Mouse (Mus musculus) cerebellum, postnatal 4 days (tissue): ENCODE results near the gene Snx4.
A peak's percentile ranks its signal among the peaks of the same experiment; 100 is the strongest.

ENCODE experiments used
- DNase-seq, 2 experiments: peaks; one replicate each; pipeline ENCODE4 v3.0.0; 2022; ENCODE audit warnings: low spot score in 2 of 2, mixed read lengths in 1 of 2

Snx4 gene

DNA sequence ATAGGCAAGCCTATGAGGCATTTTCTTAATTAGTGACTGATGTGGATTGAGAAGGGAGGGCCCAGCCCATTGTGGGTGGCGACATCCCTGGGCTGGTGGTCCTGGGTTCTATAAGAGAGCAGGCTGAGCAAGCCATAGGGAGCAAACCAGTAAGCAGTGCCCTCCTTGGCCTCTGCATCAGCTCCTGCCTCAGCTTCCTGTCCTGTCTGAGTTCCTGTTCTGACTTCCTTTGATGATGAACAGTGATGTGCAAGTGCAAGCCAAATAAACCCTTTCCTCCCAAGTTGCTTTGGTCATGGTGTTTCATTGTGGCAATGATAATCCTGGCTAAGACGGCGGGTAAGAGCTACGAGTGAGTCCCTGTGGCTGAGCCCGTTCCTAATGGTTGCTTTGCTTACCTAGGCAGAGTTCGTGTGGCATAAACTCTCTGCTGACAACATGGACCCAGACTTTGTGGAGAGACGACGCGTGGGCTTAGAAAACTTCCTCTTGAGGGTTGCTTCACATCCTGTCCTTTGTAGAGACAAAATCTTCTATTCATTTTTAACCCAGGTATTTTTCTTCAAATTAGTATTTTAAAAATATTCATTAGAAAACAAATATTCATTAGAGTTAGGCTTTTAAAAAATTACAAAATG is 16.5 kb downstream of the Snx4 start:
- DNase-seq, result no peak

DNA sequence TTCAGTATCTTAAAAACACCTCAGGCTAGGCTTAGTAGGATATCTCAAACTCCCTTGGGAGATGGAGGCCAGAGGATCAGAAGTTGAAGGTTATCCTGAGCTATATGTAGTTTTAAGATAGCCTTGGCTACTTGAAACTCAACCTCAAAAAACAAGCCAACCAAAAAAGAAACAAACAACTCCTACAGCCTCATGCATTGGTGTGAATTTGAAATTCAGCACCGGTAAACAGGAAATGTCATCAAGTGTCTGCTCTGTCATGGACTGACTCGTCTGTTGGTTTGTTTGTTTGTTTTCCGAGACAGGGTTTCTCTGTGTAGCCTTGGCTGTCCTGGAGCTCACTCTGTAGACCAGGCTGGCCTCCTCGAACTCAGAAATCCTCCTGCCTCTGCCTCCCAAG is 20.6 kb downstream of the Snx4 start:
- no peak for DNase-seq

GRCm38 (mm10) chr16:33283079-33283478 is 31.8 kb downstream of the Snx4 start:
- no peak for DNase-seq

DNA sequence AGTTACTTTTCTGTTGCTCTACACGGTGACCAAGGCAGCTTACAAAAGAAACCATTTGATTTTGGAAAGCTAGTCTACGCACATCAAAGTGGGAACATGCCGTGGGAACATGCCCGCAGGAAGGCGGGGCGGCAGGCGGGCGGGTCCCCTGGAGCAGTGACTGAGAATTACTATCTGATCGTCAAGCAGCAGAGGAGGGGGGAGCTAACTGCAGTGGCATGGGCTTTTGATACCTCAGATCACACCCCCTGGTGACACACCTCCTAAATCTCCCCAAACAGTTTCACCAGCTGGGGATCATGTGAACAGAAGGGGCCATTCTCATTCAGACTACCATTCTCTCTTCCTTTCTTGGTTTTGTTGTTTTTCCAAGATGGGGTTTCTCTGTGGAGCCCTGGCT is 37.3 kb downstream of the Snx4 start:
- no peak for DNase-seq

DNA sequence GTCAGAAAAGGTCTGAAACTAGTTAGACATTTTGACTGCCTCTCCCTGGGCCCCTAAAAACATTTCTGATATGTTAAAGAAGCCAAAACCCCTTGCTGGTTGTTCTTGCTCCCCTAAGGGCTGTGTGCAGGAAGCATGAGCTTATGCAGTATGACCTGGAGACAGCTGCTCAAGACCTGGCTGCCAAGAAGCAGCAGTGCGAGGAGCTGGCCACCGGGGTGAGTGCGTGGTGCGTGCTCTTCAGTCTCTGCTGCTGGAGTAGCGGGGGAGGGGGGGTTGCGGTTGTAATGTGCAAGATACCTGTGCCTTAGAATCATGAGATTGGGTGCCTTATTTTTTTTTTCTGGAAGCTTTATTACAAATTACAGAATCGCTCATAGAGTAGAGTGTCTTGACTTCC is 38.7 kb downstream of the Snx4 start:
- DNase-seq, result peak in 1 of 2 experiments; percentile 24

GRCm38 (mm10) chr16:33292241-33292640 is 41.0 kb downstream of the Snx4 start:
- DNase-seq, result no peak

GRCm38 (mm10) chr16:33294681-33295080 is 43.4 kb downstream of the Snx4 start:
- DNase-seq, result no peak

DNA sequence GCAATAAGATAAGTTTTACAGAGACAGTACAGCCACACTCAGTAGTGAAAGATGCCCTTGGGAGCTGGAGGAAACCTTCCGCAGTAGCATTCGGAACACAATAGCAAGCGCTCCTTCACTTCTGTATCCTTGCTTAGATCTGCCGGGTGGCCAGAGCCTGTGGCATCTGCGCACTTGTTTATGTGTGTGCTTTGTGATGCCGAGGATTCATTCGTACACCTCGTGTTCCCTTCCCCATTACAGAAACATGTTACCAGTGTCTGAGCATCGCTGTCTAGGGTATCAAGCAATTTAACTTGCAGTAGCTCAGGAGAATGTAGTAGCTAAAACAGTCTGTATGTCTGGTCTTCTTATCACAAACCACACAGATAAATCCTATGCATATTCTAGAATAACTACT is 44.1 kb downstream of the Snx4 start:
- DNase-seq, result no peak

GRCm38 (mm10) chr16:33297493-33297892 is 46.3 kb downstream of the Snx4 start:
- no peak for DNase-seq

GRCm38 (mm10) chr16:33306633-33307070 is 55.4 kb downstream of the Snx4 start:
- peak; percentile 70 to 85 for DNase-seq

DNA sequence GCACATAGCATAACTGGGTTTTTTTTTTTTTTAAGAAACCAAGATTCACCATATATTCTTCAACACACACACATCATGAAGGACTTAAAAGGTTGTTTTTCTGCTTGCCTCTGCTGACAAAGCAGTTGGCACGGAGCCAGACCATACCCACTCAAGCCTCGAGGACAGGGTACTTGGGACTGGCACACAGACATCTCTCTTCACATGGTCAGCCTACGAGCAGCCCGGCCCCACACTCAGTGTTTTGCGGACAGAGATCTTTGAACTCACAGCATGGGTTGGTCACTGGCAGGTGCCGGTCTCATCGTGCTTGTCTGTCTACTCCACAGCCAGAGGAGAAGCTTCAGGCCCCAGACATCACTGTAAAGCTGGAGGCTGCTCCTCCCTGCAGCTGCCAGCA is 56.5 kb downstream of the Snx4 start:
- peak in 1 of 2 experiments; percentile 18 for DNase-seq

DNA sequence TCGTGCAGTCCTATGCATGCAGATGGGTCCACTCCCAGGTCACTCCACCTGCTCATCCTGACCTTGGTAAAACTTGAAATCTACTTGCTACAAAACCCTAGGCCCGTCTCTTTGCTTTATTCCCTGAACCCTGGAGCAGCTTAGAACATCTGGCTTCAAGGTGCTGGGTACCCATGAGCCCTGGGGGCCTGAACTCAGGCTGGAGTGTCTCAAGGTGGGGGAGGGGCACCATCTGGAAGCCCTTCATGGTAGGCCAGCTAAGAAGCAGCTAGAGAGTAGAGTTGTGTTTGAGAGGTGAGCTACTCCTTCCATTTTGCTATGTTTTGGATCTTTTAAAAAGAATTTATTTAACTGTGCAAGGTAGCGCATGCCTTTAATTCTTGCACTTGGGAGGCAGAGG is 57.8 kb downstream of the Snx4 start:
- DNase-seq, result no peak

- no peak for DNase-seq
Observed at GRCm38 (mm10) chr16:33315611-33316010, 64.4 kb downstream of the Snx4 start.

GRCm38 (mm10) chr16:33317646-33318045 is 66.4 kb downstream of the Snx4 start:
- DNase-seq, result no peak

DNA sequence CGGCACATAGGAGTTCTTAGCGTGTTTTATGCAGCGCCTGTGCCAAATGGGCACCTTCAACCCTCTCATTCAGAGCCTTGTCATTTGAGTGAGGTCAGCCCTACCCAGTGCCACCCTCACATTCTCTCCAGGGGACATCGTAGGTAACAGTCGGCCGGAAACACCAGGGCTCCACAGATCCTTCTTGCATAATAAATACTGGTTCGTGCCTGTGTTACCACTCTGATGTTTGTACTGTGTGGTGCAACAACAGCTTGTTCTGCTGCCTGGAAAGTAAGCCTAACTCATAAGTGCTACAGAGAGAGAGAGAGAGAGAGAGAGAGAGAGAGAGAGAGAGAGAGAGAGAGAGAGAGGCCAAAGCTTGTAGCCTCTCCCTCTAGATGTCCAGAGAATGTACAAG is 66.8 kb downstream of the Snx4 start:
- DNase-seq, result no peak

DNA sequence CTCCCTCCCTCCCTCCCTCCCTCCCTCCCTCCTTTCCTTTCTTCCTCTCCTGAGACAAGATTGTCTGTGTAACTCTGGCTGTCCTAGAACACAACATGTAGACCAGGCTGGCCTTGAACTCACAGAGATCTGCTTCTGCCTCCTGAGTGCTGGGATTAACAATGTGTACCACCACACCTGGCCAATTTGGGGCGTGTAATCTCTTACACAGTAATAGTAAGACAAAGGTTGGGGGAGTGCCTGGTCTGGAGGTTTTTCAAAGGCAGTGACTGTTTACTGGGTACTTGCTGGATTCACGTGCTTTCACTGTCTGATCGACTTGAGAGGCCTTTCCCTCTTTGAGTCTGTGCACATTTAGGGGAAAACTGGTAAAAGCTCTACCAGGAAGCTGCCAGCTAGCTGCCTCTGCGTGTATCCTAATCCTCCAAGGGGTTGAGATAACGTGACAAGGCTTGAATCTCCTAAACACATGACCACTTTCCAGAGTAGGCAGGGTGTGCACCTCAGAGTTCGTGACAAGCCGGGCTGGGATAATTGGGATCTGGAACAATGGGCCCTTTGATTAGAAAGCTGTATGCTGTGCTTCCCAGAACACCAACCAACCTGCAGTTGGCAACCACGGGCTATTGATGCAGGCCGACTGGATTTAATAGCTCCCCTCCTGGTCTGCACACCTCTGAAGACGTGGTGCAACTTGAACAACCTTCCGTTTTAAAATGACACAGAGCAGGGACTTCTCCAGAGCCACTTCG is 74.6 kb downstream of the Snx4 start:
- DNase-seq, result no peak

DNA sequence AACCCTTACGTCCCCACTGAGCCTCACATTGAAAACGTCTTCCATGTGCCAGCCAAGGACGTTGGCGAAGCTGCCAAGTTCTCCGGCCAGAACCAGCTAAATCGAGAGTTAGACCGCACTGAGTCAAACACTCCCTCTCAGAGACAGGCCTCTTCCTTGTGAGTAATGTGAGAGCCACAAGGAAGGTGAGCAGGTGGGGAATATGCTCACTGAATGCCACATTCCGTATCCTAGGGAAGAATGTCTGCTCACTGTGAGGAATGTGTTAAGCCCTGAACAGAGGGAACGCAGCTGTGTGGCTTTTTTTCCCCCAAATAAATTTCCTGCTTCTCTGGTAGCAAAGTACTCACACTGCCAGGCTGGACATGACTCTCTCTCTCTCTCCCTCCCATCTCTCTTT is 75.3 kb downstream of the Snx4 start:
- DNase-seq, result no peak

GRCm38 (mm10) chr16:33327101-33327500 is 75.9 kb downstream of the Snx4 start:
- DNase-seq, result no peak

DNA sequence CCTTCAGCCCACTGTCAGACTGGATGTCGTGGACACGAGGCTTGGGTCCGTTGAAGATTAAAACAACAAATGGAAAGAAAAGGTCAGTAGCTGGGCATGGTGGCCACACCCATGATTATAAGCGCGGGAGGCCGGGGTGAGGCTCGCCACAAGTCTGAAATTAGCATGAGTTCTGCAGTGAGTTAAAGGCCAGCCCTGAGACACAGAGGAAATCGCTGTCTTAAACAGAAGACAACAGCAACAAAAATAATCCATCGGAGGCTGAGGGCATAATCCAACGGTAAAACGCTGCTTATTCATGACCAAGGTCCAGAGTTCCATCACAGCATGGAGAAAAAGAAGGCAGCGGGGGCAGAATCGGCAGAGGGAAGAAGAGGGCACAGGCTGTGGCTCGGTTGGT is 81.8 kb downstream of the Snx4 start:
- DNase-seq, result no peak

DNA sequence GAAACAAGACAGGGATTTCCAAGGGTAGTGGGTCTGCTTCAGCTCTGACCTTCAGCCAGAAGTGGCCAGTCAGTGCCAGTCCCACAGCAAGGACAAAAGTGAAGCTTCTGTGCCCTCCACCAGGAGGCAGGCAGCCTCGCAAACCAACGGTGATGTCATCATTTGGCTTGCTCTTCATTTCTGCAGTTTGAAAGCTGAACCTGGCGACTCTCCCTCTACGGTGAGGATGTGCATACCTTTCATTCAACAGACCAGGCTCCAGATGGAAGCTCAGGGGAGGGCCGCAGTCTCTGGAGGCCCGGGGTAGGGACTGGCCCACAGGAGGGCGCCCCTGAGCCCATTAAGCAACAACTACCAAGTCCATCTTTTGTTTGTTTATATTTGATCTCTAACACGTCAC is 85.9 kb downstream of the Snx4 start:
- DNase-seq, result peak; percentile 56 to 71

DNA sequence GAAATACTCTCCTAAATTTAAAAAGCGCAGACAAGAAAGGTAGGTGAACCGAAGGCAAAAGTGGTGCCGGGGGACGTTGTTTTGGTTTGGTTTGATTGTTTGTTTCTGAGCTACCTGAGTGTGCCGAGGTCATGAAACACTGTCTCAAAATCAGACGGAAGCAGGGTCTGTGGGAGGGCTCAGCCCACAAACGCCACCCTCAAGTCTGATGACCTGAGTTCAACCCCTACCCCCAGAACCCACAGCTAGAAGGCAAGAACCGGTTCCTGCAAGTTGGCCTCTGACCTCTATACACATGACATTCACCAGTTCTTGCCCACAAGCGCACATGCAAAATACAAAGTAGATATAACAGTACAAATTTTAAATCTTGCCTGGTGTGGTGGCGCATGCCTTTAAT is 86.4 kb downstream of the Snx4 start:
- DNase-seq, result no peak

GRCm38 (mm10) chr16:33338492-33338891 is 87.2 kb downstream of the Snx4 start:
- DNase-seq, result no peak

DNA sequence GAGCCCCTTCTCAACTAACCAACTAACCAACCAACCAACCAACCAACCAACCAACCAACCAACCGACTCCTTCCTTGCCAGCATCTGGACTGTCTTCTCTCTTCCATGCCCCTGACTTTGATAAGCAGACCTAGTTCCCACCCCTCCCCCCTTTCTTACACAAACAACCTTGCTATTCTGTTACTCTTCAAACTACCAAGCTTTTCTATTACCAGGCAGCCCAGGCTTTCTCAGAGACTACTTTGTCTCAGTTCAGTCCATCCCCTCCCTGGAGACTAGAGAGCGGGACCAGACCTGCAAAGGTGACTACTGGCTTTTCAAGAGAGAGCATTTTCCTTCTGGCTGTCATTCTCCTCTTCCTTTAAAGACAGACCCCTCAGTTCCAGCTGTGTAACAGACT is 88.2 kb downstream of the Snx4 start:
- no peak for DNase-seq

DNA sequence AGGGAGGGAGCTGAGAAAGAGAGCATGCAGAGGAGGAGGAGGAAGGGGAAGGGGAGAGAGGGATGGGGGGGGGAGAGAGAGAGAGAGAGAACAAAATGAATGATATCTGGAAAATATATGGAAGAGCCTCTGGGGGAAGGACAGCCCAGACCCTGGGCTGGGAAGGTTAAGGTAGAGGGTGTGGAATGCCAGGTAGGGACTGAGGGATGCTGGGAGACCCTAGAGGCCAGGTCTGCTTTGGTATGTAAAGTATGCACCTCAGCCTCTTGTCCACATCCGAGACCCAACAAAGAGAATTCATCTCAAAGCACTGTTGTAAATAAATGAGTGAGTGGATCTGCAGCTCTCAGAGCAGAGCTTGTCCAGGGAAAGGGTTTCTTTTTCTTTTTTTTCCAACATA is 91.1 kb downstream of the Snx4 start:
- no peak for DNase-seq
